Mouse (Mus musculus): ENCODE data around the gene Pon1.
"Not testable (repeated sequence)": the region's sequence is repeated elsewhere in the genome, so short reads cannot be mapped to it uniquely, and the experiment has no call there.

The Pon1 gene

DNA sequence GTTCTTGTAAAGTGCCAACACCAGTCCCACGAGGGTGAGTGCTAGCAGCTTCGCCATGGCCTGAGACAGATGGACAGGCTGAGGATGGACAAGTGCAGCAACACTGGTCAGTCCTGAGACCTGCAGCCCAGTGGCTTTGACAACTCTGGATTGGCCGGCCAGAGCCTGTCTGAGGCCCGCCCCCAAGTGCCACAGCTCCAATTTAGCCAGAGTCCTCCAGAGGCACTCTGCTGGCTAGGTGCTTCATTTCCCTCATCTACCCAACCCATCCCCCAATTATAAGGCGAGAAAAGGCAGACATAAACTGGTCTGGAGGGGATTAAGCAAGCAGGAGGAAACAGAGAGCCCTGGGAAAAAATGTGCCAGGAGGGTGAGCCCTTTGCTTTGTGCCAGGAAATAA lies at the start of gene Pon1:
Pon1 (minus strand) TSS at position 254 of the 400 bp plus-strand sequence.
- DNase-seq (ENCODE audit: extremely low read depth, low read depth) = no peak

DNA sequence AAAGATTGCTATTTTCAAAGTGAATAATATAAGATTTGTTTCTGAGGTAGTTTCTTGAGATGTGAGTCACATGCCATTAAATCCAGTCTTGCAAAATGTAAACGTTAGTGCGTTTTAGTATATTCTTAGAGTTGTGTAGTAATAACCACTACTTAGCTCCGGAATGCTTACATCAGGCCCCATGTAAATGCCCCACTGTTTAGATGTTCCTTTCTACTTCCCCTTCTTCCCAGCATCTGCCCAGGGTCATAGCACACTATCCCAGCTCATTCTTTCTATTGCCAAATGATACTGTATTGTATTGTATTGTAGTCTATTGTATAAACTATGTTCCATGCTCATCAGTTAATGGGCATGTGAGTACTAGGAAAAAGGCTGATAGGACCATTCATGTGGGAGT lies 45.1 kb upstream of the Pon1 start:
- no peak for DNase-seq (ENCODE audit: extremely low read depth, low read depth)

DNA sequence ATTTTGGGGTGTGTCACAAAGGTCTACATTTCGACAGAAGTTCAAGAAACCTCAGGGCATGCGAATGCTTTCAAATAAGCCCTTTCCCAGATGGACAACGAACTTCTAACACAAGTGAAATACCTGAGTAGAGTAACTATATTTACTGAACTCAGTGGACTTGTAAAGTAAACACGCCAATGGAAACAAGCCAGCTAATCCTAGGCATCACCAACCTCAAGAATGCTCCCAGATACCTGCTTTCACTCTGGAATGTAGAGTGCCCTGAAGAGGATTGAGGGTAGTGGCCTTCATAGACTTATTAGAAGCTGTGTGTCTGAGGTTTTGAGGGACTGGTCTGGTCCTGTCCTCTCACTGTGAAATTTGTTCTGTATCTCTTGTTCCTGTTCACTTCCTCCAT lies 43.8 kb upstream of the Pon1 start:
- DNase-seq (ENCODE audit: extremely low read depth, low read depth) = no peak

DNA sequence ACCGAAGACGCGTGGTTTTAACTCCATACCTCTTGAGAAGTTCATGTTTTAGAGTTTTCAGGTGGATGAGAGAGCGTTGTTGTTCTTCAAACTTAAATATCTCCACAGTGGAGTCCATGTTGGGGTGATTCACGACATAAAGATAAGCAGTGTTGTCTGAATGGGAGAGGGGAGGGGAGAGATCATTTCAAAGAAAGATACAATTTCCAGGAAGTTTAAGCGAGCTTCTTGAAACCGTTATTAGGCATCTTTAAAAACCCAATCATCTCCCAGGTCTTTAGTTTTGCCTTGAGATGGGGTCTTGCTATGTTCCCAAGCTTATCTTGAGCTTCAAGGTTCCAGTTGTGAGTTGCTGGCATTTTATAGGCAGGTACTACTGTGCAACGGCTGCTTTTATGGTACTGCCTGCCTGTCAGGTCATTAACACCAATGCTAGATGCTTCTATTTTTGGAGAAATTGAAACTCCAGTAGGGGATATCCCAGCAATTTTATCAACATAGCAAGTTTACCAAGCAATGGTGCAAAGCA lies 43.2 kb upstream of the Pon1 start:
- DNase-seq (ENCODE audit: extremely low read depth, low read depth) = no peak

DNA sequence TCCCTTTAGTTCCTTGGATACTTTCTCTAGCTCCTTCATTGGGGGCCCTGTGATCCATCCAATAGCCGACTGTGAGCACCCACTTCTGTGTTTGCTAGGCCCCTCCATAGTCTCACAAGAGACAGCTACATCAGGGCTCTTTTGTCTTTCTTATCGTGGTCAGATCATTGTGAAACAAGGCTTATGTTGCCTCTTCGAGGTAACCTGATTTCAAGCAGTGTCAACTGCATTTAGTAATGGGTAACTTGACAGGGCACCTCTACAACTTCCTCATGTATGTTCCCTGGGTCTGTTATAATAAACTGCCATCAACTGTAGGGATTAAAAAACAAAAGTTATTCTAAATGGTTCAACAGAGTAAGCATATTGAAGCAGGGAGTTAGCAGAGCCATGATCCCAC lies 40.8 kb upstream of the Pon1 start:
- no peak for DNase-seq (ENCODE audit: extremely low read depth, low read depth)

DNA sequence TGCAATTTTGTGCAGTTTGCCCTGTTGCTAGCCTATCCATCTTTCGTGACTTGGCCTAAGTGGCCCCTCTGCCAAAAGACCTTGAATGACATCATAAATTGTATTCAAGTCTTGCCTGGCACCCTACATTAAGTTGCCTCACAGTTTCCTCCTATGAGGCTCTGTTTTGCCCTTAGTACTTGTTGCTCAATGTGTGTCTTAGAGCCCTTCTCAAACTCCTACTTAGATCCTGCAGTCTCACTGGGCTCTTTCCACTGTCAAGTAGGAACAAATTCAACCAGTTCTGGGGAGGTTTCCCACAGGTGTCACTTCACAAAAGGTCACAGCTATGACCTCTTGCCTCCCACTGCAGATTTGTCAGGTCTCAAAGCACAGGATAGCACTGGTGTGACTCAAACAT lies 40.1 kb upstream of the Pon1 start:
- no peak for DNase-seq (ENCODE audit: extremely low read depth, low read depth)

DNA sequence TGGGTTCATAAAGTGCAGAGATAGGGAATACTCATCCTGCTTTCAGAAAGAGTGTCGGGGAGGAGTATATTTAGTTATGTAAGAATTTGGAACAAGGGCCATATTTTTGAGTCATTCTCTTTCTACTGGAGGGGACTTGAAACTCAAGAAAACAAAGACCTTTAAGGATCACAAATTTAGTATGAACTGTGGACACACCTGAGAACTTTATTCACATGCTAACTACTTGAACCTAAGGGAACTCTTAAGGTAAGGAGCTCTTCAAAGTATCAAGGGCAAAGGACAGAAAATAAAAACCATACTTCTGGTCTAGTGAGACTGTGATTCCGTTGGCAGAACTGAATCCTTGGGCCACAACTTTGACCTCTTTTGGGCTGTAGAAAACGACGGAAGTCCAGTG lies 38.3 kb upstream of the Pon1 start:
- no peak for DNase-seq (ENCODE audit: extremely low read depth, low read depth)

DNA sequence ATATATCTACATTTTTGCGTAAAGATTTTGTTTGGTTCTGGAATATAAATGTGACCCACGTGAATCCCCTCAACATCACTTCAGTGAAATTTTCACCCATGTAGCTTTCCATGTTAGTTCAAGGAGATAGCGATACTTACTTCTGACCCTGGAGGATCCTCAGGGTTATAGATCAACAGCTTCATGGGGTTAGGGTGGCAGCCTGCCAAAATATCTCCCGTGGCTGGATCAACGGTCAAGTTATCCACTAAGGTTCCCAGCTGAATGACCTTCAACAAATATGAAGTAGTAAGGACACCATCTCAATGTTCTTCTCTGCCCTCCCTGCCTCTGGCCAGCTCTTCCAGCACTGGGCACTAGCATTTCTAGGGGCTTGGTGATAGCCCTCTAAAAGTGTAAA lies 36.5 kb upstream of the Pon1 start:
- no peak for DNase-seq (ENCODE audit: extremely low read depth, low read depth)

DNA sequence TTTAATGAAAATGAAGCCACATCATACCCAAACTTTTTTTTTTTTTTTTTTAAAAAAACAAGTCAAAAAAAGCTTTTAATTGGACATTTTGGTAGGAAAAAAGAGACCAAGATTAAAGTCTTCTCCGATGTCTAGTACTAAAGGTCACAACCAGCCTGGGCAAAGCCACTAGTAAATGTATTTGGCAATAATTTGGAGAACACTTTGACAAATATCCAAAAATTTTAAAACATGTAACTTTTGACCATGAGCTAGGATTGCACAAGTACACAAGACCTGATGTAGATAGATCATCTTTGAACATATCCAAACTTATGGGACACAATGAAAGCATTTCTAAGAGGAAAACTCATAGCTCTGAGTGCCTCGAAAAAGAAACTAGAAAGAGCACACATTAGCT lies 29.8 kb upstream of the Pon1 start:
- DNase-seq (ENCODE audit: extremely low read depth, low read depth) = not testable (repeated sequence)

DNA sequence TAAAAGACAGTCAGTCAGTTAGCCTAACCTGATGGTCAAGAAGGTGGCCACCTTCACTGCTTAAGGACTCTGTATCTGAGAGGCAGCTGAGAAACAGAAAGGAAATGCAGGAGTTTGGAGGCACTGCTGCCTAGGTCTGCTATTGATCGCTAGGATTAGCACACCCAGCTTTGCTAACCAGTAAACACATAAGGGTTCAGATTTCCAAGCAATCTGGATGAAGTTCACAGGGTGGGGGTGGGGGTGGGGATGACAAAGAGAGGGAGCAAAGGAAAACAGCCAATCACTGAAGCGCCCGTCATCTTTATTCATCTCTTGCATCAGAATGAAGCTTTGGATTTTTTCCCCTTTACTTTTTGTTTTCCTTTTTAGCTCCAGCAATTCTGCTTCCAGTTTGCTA lies 28.3 kb upstream of the Pon1 start:
- DNase-seq (ENCODE audit: extremely low read depth, low read depth) = no peak

DNA sequence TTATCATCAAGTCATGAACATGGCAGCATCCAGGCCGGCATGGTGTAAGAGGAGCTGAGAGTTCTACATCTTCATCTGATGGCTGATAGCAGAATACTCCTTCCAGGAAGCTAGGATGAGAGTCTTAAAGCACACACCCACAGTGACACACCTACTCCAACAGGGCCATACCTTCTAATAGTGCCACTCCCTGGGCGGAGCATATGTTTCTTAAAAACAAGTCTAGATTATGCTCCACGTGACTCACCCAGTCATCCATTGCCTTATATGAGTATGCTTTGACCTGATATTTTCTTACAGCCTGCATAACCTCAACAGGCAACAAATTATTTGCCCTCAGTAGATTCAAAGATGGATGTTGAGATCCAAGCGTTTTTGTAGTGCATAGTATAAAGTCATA lies 24.4 kb upstream of the Pon1 start:
- DNase-seq (ENCODE audit: extremely low read depth, low read depth) = no peak

DNA sequence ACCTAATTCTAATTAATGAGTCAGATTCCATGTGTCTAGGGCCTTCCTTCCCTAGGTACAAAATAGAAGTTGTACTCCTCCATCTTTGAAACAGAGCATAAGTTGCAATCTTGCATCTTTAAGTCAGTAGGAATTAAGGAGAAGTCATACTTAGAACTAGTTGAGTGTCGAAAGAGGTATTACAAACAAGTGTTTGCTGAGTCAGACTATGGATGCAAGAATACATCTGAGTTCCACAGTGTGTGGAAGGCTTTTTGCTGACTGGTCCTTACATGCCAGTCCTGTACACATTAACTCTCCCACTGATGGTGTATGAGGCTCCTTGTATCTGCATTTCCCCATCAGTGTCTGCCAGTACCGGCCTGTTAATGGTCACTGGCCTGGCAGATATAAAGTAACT lies 14.1 kb upstream of the Pon1 start:
- DNase-seq (ENCODE audit: extremely low read depth, low read depth) = no peak

DNA sequence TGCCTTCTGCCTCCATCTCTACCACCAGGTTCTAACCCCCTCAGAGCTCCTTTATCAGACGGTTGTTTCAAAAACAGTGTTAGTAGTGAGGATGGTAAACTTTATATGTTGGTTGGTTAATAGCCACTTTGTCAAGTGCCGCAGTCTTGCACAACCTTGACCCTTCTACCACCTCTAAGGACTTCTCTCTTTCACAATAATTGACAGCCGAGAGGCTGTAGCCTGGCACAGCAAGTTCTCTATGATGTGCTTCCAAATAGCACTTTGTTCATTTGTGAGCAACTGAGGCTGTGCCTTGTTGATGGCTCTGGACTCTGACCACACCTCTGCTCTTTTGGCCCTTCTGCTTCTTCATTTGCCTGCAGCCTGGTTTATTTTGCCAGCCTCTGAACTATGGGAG lies 6.2 kb upstream of the Pon1 start:
- DNase-seq (ENCODE audit: extremely low read depth, low read depth) = no peak

DNA sequence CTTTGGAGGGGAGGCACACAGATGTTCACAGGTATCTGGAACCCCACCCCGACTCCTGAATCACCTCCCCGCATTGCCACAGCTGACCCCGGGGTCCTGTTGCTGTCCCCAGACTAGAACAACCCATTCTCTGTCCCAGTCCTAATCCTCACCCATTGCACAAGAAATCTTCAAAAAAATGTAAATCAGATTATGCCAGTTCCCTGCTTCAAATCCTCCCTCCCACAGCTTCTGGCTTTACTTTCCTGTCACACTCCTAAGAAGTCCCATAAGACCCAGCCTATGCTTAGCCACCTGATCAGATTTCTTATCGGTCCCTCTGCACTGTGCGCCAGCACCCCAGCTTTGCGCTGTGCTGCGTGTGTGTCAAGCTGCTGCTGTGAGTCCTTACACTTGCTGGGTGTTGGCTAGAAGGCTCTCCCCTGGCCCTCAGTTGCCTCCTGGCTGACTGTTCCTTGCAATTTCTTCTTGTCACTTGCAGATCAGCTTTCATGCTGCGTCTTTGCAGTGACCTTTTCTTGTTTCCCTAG lies 5.7 kb upstream of the Pon1 start:
- DNase-seq (ENCODE audit: extremely low read depth, low read depth) = no peak

DNA sequence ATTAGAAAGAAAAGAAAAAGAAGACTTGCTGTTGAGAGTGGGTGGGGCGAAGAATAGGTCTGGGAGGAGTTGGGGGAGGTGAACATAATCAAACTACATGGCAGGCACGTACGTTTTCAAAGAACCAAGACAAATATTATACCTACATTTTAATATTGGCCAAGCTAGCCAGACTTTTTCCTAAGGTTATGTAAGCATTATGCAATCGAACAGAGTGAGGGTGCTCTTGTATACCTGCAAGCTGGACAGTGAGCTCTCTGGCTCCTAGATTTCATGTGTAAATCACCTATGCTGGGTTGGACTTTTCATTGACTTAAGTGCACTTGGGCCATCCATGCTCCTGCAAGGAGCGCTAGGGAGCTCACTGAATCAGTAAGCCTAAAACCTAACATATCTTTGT lies 4.8 kb upstream of the Pon1 start:
- DNase-seq (ENCODE audit: extremely low read depth, low read depth) = no peak

DNA sequence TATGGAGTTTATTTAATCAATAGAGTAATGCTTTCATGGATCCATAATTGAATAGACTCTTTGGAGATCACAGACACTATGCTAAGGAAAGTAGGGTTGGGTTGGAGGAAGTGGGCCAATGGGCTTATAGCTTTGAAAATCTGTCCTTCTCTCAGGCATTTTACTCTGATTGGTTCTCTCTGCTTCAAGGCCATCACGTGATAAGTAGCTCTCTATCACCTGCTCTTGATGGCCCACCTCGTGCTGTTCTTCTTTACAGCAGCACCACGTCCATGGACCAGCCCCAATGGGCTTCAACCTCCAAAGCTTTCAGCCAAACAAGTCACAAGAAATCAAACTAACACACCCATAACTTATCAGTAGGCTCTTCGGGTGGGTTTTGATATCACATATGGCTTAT lies 3.0 kb downstream of the Pon1 start:
- DNase-seq (ENCODE audit: extremely low read depth, low read depth) = no peak

DNA sequence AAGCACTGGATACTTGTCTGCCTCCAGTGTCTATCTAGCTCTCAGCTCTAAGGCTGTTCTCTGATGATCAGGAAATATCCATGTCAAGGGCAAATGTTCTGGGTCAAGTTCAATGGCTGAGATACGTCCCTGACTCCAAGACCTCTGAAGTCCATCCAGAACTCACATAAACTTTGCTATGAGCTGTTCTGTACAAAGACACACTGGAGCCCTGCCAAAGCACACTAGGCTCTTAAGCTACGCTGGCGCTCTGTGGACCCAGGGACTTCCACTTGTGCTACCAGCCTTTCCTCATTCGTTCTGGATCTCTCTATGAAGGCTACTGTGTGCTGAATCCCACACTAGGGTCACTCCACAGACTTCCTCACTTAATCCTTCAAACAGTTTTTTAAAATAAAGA lies 4.2 kb downstream of the Pon1 start:
- DNase-seq (ENCODE audit: extremely low read depth, low read depth) = no peak

DNA sequence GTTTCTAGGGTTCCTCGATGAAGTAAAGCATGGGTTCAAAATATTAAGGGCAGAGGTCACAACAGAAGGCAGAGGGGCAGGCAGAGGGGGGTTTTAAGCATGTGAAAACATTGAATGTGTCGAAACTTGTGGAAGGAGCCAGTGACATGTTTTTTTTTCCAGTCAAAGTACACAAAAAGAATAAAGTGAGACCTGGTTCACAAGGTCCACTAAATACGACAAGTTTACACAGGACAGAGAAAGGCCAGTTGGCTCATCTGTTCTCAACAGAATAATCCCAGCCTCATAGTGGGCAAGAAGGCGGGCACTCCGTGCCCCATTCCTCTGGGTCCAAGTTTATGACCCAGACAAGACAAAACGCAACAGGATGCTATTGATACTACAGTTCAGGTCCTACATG lies 4.8 kb downstream of the Pon1 start:
- no peak for DNase-seq (ENCODE audit: extremely low read depth, low read depth)

DNA sequence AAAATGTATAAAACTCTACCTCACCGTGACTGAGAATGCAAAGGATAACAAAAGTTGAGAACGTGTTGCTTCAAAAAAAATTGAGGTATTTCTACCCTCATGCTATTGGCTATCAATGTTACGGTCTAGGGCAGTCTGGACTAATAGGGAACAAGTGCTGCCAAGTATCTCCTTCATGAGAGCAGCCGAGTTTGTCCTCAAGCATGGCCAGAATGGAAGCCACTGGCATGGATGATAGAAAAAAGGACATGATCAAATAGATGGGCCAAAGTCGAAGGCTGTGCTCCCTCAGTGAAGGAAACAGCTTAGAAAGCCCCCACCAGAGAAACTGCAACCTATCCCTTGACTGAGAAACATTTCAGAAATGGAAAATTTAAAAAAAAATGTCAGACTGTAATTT lies 5.7 kb downstream of the Pon1 start:
- DNase-seq (ENCODE audit: extremely low read depth, low read depth) = no peak

DNA sequence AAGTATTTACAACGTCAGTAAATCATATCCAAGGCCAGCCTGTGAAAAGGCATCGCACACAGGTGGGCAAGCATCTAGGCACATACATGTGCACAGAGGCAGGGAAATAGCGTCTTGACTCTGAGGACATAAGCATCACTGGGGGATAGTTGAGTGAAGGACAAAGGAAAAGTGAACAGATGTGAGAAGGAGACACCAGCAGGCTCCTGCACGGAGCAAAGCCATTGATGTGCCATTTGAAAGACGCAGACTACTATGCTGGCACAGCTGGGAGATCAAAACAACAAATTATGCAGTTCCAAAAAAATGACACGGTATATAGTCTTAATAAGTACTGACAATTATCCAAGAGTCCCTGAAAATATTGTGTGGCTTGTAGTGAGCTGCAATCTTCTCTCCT lies 6.2 kb downstream of the Pon1 start:
- no peak for DNase-seq (ENCODE audit: extremely low read depth, low read depth)

DNA sequence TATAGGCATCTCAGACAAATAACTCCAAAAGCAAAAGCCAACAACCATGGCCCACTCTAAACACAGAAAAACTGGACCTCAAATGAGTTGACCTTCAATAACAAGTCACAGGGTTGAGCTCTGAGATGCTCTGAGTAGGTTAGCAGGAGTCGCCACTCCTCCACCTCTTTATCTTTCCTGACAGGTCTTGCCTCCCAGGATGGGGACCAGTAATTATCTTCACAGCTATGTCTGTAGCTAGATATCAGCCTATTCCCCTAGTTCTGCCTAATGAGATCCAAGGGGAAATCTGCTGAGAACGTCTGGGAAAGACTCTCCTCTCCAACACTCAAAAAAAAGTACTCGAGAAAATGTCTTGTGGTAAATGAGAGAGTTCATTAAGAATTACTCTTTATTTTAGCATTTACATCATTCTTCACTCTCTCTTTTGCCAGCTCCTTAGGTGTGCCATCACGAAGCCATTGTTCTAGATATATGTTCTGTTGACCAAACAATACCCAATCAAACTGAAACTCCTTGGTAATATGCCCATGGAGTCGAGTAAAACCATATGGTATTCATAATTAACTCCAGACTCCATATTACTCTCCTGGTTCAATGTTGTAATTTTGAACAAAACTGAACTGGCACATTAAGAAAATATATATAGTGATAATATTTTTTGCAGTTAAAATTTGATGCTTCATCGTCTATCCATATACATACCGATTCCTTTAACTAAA lies 7.4 kb downstream of the Pon1 start:
- DNase-seq (ENCODE audit: extremely low read depth, low read depth) = no peak

DNA sequence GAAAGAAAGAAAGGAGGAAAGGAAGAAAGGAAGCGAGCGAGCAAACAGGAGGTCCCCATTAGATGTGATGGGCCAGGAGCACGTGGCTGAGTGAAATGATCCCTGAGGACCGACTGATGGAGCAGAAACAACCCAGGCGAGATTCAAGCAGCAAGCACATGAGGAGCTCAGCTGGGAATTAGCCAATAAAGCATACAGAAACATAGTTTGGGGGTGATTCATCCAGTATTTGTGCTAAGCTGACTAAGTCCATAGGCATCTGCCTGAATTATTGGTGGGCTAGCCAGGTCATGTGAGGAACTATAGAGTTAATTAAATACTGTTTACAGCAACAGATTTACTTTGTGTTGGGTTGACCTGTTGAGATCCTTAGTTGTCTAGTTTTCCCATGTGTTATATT lies 13.1 kb downstream of the Pon1 start:
- no peak for DNase-seq (ENCODE audit: extremely low read depth, low read depth)

DNA sequence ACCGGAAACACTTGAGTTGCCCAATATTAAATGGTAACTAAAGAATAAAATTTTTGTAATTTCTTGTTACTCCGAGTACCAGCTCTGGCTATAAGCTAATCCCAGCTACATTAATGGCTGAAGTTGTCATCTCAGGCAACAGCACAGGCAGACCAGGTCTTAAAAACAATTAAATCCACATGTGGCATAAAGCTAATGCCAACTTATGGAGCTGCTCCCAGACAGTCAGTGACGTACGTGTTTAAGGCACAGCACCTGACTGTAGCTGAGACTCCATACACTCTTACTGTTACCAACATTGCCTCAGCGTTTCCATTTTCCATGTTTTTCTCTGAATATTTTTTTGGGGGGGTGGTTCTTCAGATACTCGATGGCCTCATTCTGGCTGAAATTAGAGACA lies 14.6 kb downstream of the Pon1 start:
- DNase-seq (ENCODE audit: extremely low read depth, low read depth) = no peak

Data from MEL-GATA-1-ER (cell line).